Mouse (Mus musculus) forebrain, embryonic 15.5 days (tissue): ENCODE results near the gene Clock. TPM values are rescaled to one million over a fixed set of nuclear protein-coding genes. Genes with fewer than 3 reads are reported as not detected.

Experiments used
- ATAC-seq: fragments of 200-750 bp; cut with Nextera tagmentation; replicated peaks from 2 replicates; pipeline ENCODE4 v1.8.0; 2017; ENCODE audit warnings: mild to moderate bottlenecking, moderate TSS enrichment, moderate library complexity
- H3K27ac ChIP-seq: fragments of 300-500 bp; sonication (generic); replicated peaks from 2 replicates; pipeline ENCODE4 v1.5.1; 2015; ENCODE audit warnings: mild to moderate bottlenecking, inconsistent platforms
- H3K27me3 ChIP-seq: fragments of 300-500 bp; sonication (generic); 2 replicates; pipeline ENCODE4 v1.6.1; 2015; ENCODE audit warnings: inconsistent platforms
- H3K36me3 ChIP-seq: fragments of 300-500 bp; sonication (generic); 2 replicates; pipeline ENCODE4 v1.6.1; 2015; ENCODE audit warnings: mild to moderate bottlenecking, inconsistent platforms
- H3K4me1 ChIP-seq: fragments of 300-500 bp; sonication (generic); 2 replicates; pipeline ENCODE4 v1.6.1; 2015; ENCODE audit warnings: inconsistent platforms
- H3K4me2 ChIP-seq: fragments of 300-500 bp; sonication (generic); replicated peaks from 2 replicates; pipeline ENCODE4 v1.6.1; 2015; ENCODE audit warnings: mild to moderate bottlenecking, inconsistent platforms
- H3K4me3 ChIP-seq: fragments of 300-500 bp; sonication (generic); 2 replicates; pipeline ENCODE4 v1.5.1; 2015; ENCODE audit warnings: mild to moderate bottlenecking, inconsistent platforms
- H3K9ac ChIP-seq: fragments of 300-500 bp; sonication (generic); replicated peaks from 2 replicates; pipeline ENCODE4 v1.6.1; 2015; ENCODE audit warnings: mild to moderate bottlenecking, inconsistent platforms
- H3K9me3 ChIP-seq: fragments of 300-500 bp; sonication (generic); 2 replicates; pipeline ENCODE4 v1.6.1; 2016; ENCODE audit warnings: inconsistent platforms
- WGBS: fragments of 180-500 bp; shearing (Covaris S2); methylation state at CpG from one replicate; pipeline ENCODE4 v1.1.7; 2015; ENCODE audit warnings: mixed read lengths; 5-methylcytosine and 5-hydroxymethylcytosine counted together
- polyA plus RNA-seq: library from polyadenylated mRNA; unstranded; fragments of >200 nt; fragmentation: Nextera tagmentation; extraction: Ambion mirVana; gene quantifications from 2 replicates; pipeline ENCODE4 v1.2.1, GENCODE M21; 2015

Gene Clock
- polyA plus RNA-seq, 1 experiment from 2014 or later = 14.1 TPM

- H3K4me3 ChIP-seq = no peak overlapping the region
- H3K36me3 ChIP-seq = peaks cover 3% of the 10 kb centered on the region; the same call in 1 of the 2 replicates
- no peaks in the 10 kb centered on the region for H3K27me3 ChIP-seq
- no peak overlapping the region for H3K9ac ChIP-seq
- no peak overlapping the region for H3K4me2 ChIP-seq
- ATAC-seq = no peak
- H3K9me3 ChIP-seq = no peaks in the 10 kb centered on the region
- no peak overlapping the region for H3K27ac ChIP-seq
- H3K4me1 ChIP-seq = 0 out of 2 replicates have a peak, but pooled peaks cover 3% of the 10 kb centered on the region
These were observed 111.5 kb downstream of the Clock start for GRCm38 (mm10) chr5:76193075-76193474.

GRCm38 (mm10) chr5:76190609-76191008 is 114.0 kb downstream of the Clock start:
- peaks cover 2% of the 10 kb centered on the region; the same call in 1 of the 2 replicates for H3K36me3 ChIP-seq
- no peak overlapping the region for H3K9ac ChIP-seq
- no peak overlapping the region for H3K27ac ChIP-seq
- H3K27me3 ChIP-seq = no peaks in the 10 kb centered on the region
- peaks cover 11% of the 10 kb centered on the region for H3K4me1 ChIP-seq
- no peak overlapping the region for H3K4me3 ChIP-seq
- no peak overlapping the region for H3K4me2 ChIP-seq
- no peak for ATAC-seq
- WGBS = 92% methylated on average over 4 of the region's 4 CpGs
- no peaks in the 10 kb centered on the region for H3K9me3 ChIP-seq

GRCm38 (mm10) chr5:76187885-76188284 is 116.7 kb downstream of the Clock start:
- no peak overlapping the region for H3K4me3 ChIP-seq
- H3K9me3 ChIP-seq = no peaks in the 10 kb centered on the region
- no peaks in the 10 kb centered on the region for H3K27me3 ChIP-seq
- WGBS = 89% methylated on average over 5 of the region's 5 CpGs
- ATAC-seq = no peak
- H3K4me2 ChIP-seq = no peak overlapping the region
- H3K4me1 ChIP-seq = peaks cover 27% of the 10 kb centered on the region
- no peak overlapping the region for H3K27ac ChIP-seq
- no peak overlapping the region for H3K9ac ChIP-seq
- no peaks in the 10 kb centered on the region for H3K36me3 ChIP-seq

- no peaks in the 10 kb centered on the region for H3K9me3 ChIP-seq
- peak overlapping the region; percentile 96 for H3K27ac ChIP-seq
- no peaks in the 10 kb centered on the region for H3K36me3 ChIP-seq
- peak overlapping the region; percentile 97 for H3K4me3 ChIP-seq
- peak; percentile 91 for ATAC-seq
- peaks cover 27% of the 10 kb centered on the region for H3K4me1 ChIP-seq
- WGBS = 4% methylated on average over 37 of the region's 38 CpGs
- no peaks in the 10 kb centered on the region for H3K27me3 ChIP-seq
- peak overlapping the region; percentile 93 for H3K9ac ChIP-seq
- peak overlapping the region; percentile 74 for H3K4me2 ChIP-seq
These were observed 120.1 kb downstream of the Clock start for GRCm38 (mm10) chr5:76184286-76185080.

GRCm38 (mm10) chr5:76183750-76184261 is 120.8 kb downstream of the Clock start, which contains the start of gene Tmem165:
Gene Tmem165 (plus strand): TSS chr5:76183880.
- H3K4me3 ChIP-seq = peak within 1 kb of the TSS; percentile 97
- peak within 1 kb of the TSS; percentile 74 for H3K4me2 ChIP-seq
- WGBS = 0% methylated on average over 47 of the region's 62 CpGs
- no peaks in the 10 kb centered on the region for H3K36me3 ChIP-seq
- H3K4me1 ChIP-seq = peaks cover 24% of the 10 kb centered on the region
- H3K9me3 ChIP-seq = no peaks in the 10 kb centered on the region
- peak; percentile 99 for ATAC-seq
- H3K9ac ChIP-seq = peak within 1 kb of the TSS; percentile 93
- no peaks in the 10 kb centered on the region for H3K27me3 ChIP-seq
- H3K27ac ChIP-seq = peak within 1 kb of the TSS; percentile 96

- Histone ChIP-seq H3K9ac (peak overlapping the region; percentile 93), H3K36me3 (no peaks in the 10 kb centered on the region), H3K4me1 (peaks cover 24% of the 10 kb centered on the region), H3K4me2 (peak overlapping the region; percentile 74), H3K4me3 (peak overlapping the region; percentile 97), H3K27me3 (no peaks in the 10 kb centered on the region), H3K9me3 (no peaks in the 10 kb centered on the region), H3K27ac (peak overlapping the region; percentile 96)
- no peak for ATAC-seq
- WGBS = 40% methylated on average over 17 of the region's 17 CpGs
These were observed 121.4 kb downstream of the Clock start for GRCm38 (mm10) chr5:76183043-76183749.

- H3K27ac ChIP-seq = no peak overlapping the region
These were observed 122.3 kb downstream of the Clock start for GRCm38 (mm10) chr5:76182326-76182725.

GRCm38 (mm10) chr5:76179791-76180190 is 124.8 kb downstream of the Clock start:
- Histone ChIP-seq H3K9me3 (no peaks in the 10 kb centered on the region), H3K4me1 (peaks cover 8% of the 10 kb centered on the region), H3K36me3 (no peaks in the 10 kb centered on the region), H3K27me3 (no peaks in the 10 kb centered on the region), H3K27ac (no peak overlapping the region), H3K9ac (no peak overlapping the region), H3K4me2 (no peak overlapping the region), H3K4me3 (no peak overlapping the region)
- ATAC-seq = no peak
- 83% methylated on average over 5 of the region's 5 CpGs for WGBS

More at GRCm38 (mm10) chr5:76182326-76182725, 122.3 kb downstream of the Clock start:
- H3K9me3 ChIP-seq = no peaks in the 10 kb centered on the region
- H3K9ac ChIP-seq = no peak overlapping the region
- no peak overlapping the region for H3K4me2 ChIP-seq
- no peak overlapping the region for H3K4me3 ChIP-seq
- H3K27me3 ChIP-seq = no peaks in the 10 kb centered on the region
- 59% methylated on average over 3 of the region's 3 CpGs for WGBS
- H3K4me1 ChIP-seq = peaks cover 19% of the 10 kb centered on the region
- no peak for ATAC-seq
- no peaks in the 10 kb centered on the region for H3K36me3 ChIP-seq

GRCm38 (mm10) chr5:76179171-76179570 is 125.4 kb downstream of the Clock start:
- H3K9ac ChIP-seq = no peak overlapping the region
- no peaks in the 10 kb centered on the region for H3K9me3 ChIP-seq
- no peak for ATAC-seq
- H3K27me3 ChIP-seq = no peaks in the 10 kb centered on the region
- 96% methylated on average over 5 of the region's 5 CpGs for WGBS
- H3K4me1 ChIP-seq = peaks cover 3% of the 10 kb centered on the region; the same call in 1 of the 2 replicates
- no peak overlapping the region for H3K27ac ChIP-seq
- no peaks in the 10 kb centered on the region for H3K36me3 ChIP-seq
- H3K4me3 ChIP-seq = no peak overlapping the region
- H3K4me2 ChIP-seq = no peak overlapping the region

GRCm38 (mm10) chr5:76177664-76178063 is 126.9 kb downstream of the Clock start:
- no peaks in the 10 kb centered on the region for H3K9me3 ChIP-seq
- no peak overlapping the region for H3K9ac ChIP-seq
- no peak overlapping the region for H3K27ac ChIP-seq
- no peak for ATAC-seq
- H3K27me3 ChIP-seq = no peaks in the 10 kb centered on the region
- 85% methylated on average over 7 of the region's 7 CpGs for WGBS
- no peaks in the 10 kb centered on the region for H3K36me3 ChIP-seq
- no peak overlapping the region for H3K4me3 ChIP-seq
- H3K4me2 ChIP-seq = no peak overlapping the region
- no peaks in the 10 kb centered on the region for H3K4me1 ChIP-seq

GRCm38 (mm10) chr5:76176841-76177240 is 127.8 kb downstream of the Clock start:
- 86% methylated on average over 11 of the region's 11 CpGs for WGBS

GRCm38 (mm10) chr5:76176411-76176810 is 128.2 kb downstream of the Clock start:
- Histone ChIP-seq H3K4me2 (no peak overlapping the region), H3K27me3 (no peaks in the 10 kb centered on the region), H3K27ac (no peak overlapping the region), H3K4me1 (no peaks in the 10 kb centered on the region), H3K9ac (no peak overlapping the region), H3K4me3 (no peak overlapping the region), H3K9me3 (no peaks in the 10 kb centered on the region), H3K36me3 (no peaks in the 10 kb centered on the region)
- WGBS = 66% methylated on average over 3 of the region's 3 CpGs
- ATAC-seq = no peak

More at GRCm38 (mm10) chr5:76176841-76177240, 127.8 kb downstream of the Clock start:
- no peaks in the 10 kb centered on the region for H3K36me3 ChIP-seq
- H3K9ac ChIP-seq = no peak overlapping the region
- H3K4me1 ChIP-seq = no peaks in the 10 kb centered on the region
- H3K27me3 ChIP-seq = no peaks in the 10 kb centered on the region
- no peak overlapping the region for H3K27ac ChIP-seq
- no peaks in the 10 kb centered on the region for H3K9me3 ChIP-seq
- no peak overlapping the region for H3K4me3 ChIP-seq
- H3K4me2 ChIP-seq = no peak overlapping the region
- no peak for ATAC-seq
